Mouse (Mus musculus) NIH3T3 (cell line): Measurements from ENCODE around the gene Ptgs1.
"Not testable (repeated sequence)": the region's sequence is repeated elsewhere in the genome, so short reads cannot be mapped to it uniquely, and the experiment has no call there.

Experiments used
- DNase-seq: peaks from one replicate; pipeline ENCODE4 v3.0.0-alpha.2; 2012; ENCODE audit warnings: low read depth

Ptgs1 gene

GRCm38 (mm10) chr2:36230366-36230765 lies at the start of gene Ptgs1:
TSS of gene Ptgs1 (plus strand) at chr2:36230426.
- peak; percentile 72 for DNase-seq

DNA sequence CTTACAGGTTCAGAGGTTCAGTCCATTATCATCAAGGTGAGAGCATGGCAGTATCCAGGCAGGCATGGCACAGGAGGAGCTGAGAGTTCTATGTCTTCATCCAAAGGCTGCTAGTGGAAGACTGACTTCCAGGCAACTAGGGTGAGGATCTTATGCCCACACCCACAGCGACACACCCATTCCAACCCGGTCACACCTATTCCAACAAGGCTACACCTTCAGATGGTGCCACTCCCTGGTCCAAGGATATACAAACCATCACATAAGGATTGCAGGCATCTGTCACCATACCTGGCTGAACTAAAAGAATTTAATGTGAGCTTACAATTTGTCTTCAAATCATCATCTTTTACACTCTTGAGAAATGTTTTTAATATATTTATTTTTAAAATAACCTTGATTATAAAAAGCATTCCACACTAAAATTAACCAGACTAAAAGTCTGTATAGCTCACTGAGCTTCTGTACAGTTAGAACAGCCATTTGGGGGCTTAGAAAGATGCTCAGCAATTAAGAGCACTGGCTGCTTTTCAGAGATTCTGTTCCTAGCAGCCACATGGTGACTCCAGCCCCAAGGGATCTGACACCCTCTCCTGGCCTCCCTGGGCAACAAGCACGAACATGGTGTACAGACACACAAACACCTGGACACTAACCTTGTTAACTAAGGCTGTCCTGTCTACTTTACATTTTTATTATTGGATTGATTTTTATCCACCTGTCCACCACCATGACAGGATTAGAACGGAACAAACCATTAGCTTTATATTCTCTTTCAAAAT lies 48.4 kb upstream of the Ptgs1 start:
- not testable (repeated sequence) for DNase-seq

DNA sequence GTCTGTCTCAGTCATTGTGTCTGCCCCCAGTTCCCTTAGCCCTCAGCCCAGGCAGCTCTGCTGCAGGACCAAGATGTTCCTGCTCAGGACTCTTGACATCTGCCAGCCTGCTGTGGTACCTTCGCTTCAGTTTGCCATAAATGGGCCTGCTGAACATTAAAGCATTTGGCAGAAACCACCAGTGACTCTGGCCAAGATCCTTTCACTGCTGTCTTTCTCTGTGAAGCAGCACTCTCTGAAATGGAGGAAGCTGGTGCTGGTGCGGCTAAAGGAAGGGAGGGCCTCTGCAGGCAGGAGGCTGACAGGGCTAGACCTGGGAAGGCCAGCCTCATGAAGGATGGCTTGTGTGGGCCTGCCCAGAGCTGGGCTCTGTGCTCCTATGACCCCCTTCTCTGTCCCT lies 46.9 kb upstream of the Ptgs1 start:
- DNase-seq, result no peak

DNA sequence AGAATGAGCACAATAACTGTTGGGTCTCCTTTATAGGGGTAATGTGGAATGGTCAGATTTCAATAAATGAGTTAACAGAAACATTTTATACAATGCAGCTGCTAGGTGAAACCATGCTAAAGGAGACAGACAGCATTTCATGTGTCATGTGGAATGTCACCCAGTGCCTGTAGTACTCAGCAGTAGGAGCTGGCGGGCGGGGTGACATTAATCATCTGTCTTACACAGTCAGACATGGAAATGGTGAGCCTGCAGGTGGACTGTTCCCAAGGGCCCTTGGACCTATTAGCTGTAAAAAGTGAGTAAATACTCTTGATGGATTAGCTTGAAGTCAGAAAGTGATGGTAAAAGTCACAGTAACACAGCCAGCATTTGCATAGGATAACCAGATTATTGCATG lies 46.0 kb upstream of the Ptgs1 start:
- no peak for DNase-seq

GRCm38 (mm10) chr2:36184876-36185275 lies 45.4 kb upstream of the Ptgs1 start:
- DNase-seq, result no peak

DNA sequence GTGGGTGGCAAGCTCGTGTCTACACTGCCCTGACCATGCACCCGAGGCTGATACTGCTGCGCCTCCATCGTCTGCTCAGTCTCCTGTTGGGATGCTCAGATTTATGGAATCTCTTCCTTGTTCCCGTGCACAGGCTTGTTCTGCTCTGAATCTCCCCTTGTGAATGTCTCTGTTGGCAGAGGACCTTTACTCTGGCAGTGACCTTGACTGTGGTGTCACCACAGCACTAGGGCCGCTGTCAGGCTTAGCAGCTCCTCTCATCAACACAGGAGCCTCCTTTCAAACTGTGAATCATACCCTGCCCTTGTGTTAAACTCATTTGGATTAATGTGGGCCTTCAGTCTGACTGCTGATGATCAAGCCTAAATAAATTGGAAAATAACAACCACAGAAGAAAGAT lies 41.0 kb upstream of the Ptgs1 start:
- DNase-seq, result not testable (repeated sequence)

- no peak for DNase-seq
Observed at GRCm38 (mm10) chr2:36191098-36191941, 38.9 kb upstream of the Ptgs1 start.

DNA sequence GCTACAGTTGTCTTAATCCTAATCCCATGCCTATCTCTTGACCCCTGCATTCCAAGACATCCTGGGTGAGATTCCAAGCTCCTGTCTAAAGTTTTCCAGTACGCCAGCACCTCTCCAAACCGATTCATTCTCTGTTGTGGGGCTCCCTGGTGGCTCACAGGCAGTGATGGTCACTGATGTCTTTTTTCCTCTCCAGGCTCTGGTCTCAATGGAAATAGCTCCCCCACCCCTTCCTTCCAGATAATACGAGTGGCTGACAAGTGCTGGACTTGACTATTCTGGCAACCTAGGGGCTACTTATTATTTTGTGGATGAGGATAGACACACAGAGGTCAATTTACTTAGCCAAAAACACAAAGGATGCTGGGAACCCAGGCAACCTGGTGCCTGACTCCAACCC lies 33.2 kb upstream of the Ptgs1 start:
- DNase-seq, result no peak

- no peak for DNase-seq
Observed at GRCm38 (mm10) chr2:36197919-36198881, 32.0 kb upstream of the Ptgs1 start.

DNA sequence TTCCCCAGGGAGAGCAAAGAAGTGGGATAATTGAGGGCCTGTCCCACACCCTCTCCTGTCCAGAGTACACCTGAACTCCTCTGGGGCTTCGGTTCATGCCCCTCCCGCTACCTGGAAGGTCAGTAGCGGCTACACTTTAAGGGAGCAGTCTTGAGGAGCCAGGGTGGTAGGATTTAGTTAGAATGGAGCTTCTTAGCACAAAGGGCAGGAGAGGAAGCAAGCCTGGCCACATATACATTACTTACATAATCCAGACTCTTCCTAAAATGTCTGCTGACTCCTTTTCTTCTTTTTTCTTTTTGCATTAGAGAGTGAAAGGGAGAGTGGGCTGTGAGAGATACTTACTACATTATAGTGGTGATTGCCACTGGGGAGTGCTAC lies 31.4 kb upstream of the Ptgs1 start:
- no peak for DNase-seq

DNA sequence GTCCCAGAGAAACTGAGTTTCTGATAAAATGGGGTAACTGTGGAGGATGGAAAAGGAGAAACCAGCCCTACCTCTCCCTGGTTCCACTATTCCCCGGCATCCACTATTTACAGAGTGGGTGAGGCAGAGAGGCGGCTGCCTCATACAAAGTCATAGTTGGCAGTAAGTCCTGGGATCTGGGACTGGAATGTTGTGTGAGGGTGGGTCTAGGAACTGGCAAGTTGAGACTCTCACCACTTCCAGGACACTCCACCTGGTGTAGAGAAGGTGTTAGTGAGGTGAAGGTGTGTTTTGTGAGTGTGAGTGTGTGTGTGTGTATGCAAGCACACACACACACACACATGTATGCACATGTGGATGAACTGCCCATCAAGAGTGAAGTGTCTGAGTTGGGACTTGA lies 29.4 kb upstream of the Ptgs1 start:
- DNase-seq, result no peak

- DNase-seq, result peak; percentile 68
Observed at GRCm38 (mm10) chr2:36201756-36202610, 28.2 kb upstream of the Ptgs1 start.

DNA sequence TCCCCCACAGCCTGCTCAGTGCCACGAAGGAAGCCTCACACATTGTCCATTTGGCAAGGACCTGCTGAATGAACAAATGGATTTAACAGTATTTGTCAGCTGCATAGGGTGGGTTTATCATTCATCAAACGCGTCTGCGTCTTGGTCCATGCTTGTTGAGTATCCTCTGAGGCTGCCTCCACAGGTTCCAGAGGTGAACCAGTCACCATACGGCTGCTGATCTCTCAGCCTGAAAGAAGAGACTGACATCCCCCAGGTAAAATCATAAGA lies 27.7 kb upstream of the Ptgs1 start:
- DNase-seq, result no peak

- DNase-seq, result no peak
Observed at GRCm38 (mm10) chr2:36203011-36203825, 27.0 kb upstream of the Ptgs1 start.

GRCm38 (mm10) chr2:36204595-36204994 lies 25.6 kb upstream of the Ptgs1 start:
- DNase-seq, result no peak

GRCm38 (mm10) chr2:36207071-36207470 lies 23.2 kb upstream of the Ptgs1 start:
- no peak for DNase-seq

DNA sequence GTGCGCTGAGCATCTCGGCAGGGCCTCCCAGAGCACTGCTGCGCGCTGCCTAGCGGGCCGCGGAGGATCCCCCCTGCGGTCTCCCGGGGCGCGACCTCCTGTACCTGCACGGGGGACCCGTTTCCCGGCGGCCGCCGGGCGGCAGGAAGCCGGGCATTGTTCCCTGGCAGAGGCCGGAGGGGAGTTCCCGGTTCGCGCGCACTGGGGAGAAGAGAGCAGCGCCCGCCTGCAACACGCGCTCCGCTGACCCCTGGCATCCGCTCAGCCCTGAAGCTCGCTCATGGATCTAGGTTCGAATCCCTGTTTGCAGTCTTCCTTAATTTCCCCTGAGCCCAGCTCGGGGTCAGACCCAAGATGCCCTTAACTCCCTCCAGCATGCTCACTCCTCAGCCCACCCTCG lies 19.4 kb upstream of the Ptgs1 start:
- DNase-seq, result no peak

DNA sequence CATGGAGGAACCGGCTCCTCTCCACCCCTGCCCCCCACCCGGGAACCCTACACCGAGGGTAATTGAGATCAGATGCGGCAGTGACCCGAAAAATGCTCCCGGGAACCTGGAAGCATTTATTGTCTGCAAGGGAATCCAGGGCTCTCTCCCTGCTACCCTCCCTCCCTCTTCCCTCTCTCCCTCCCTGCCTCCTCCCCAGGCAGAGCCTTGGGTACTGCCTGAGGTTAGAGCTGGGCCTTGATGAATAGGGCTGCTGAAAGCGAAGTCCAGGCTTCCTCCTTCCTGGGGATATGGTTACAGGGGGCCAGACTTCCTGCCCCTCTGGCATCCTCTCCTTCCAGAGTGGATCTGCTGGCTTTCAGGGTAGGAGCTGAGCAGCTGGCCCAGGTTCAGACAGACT lies 18.4 kb upstream of the Ptgs1 start:
- peak; percentile 59 for DNase-seq

DNA sequence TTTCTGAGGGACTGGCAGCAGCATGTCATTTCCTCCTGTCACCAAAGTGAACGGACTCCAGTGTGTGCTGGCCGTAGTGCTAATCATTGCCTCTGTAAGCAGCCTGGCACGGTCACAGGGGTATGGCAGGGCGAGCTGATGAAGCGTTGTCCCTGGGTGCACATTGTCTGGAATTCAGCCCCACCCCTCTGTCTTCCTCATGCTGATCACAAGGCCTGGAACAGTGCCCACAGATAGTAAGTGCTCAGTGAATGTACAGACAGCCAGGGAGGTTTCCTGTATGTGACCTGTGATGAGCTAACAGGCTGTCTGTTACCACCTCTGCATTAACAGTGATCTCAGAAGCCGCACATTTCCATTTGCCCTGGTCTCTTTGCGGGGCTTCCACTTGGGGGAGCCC lies 17.1 kb upstream of the Ptgs1 start:
- peak; percentile 66 for DNase-seq

DNA sequence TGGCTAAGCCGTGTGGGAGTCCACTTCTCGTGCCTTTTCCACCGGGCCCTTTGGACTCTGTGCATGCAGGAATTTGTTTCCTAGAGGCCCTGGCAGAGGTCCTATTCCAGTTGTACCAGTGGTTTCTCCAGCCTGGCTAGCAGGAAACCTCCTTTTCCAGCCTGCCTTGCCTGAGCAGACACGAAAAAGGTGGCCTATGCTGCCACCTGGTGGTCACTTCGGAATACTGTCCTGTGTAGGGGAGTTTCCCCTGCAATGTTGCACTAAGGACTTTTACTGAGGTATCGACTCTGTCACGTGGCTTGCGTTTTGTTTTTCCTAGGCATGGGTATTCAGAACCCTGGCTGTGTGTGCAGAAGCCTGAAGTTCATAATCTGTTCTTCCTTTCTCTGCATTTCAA lies 16.2 kb upstream of the Ptgs1 start:
- DNase-seq, result peak; percentile 98

GRCm38 (mm10) chr2:36214425-36214824 lies 15.8 kb upstream of the Ptgs1 start:
- peak; percentile 88 for DNase-seq
